Mouse (Mus musculus) c-Kit-negative CD71-positive TER-119-positive erythroid progenitor cells, embryonic 14.5 days (primary cell): ENCODE data around the gene Bax.
"Not testable (repeated sequence)": the region's sequence is repeated elsewhere in the genome, so short reads cannot be mapped to it uniquely, and the experiment has no call there.

Source experiments
- DNase-seq: peaks from one replicate; pipeline ENCODE4 v3.0.0-alpha.2; 2013; ENCODE audit warnings: low read depth, low spot score

Gene Bax

GRCm38 (mm10) chr7:45481374-45481927, 14.8 kb upstream of the Bax start, which contains the start of gene Tulp2:
Tulp2 (plus strand) TSS chr7:45481877.
- peak; percentile 60 for DNase-seq

- DNase-seq: not testable (repeated sequence)
Measured at GRCm38 (mm10) chr7:45480310-45480709, 13.6 kb upstream of the Bax start.

DNA sequence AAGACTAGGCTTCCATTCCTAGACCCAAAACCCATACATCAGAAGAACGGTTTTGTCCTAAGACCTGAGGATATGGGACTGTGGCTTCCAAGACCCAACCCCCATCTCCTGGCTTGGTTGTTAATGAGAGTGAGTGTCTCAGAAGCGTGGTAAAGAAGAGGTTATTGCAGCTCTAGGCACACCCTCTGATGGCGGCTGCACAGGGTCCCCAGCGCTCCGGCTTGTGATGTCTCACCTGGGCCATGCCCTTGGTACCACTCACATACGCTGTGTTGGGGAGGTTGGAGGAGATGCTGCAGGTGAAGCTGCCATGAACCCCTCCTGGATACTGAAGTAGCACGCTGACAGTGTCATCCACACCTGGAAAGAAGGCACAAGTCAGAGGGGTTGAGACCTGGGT, 12.1 kb upstream of the Bax start:
- DNase-seq: no peak

GRCm38 (mm10) chr7:45477003-45477402, 10.3 kb upstream of the Bax start:
- no peak for DNase-seq

DNA sequence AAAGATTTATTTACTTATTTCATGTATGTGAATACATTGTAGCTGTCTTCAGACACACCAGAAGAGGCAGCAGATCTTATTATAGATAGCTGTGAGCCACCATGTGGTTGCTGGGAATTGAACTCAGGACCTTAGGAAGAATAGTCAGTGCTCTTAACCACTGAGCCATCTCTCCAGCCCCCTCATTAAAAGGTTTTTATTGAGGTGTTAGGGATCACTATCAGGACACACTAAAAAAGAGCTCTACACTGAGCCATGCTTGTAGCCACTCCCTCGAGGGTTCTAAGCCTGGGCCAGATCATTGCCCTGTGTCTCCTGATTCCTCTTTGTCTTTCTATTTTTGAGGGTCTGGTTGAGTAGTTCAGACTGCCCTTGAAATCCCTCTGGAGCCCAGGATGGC, 9.8 kb upstream of the Bax start:
- DNase-seq: no peak

- DNase-seq: no peak
Measured at GRCm38 (mm10) chr7:45475291-45475969, 8.7 kb upstream of the Bax start.

GRCm38 (mm10) chr7:45470869-45471268, 4.2 kb upstream of the Bax start:
- peak; percentile 65 for DNase-seq

GRCm38 (mm10) chr7:45467090-45467670, 482 bp upstream of the Bax start:
- no peak for DNase-seq

DNA sequence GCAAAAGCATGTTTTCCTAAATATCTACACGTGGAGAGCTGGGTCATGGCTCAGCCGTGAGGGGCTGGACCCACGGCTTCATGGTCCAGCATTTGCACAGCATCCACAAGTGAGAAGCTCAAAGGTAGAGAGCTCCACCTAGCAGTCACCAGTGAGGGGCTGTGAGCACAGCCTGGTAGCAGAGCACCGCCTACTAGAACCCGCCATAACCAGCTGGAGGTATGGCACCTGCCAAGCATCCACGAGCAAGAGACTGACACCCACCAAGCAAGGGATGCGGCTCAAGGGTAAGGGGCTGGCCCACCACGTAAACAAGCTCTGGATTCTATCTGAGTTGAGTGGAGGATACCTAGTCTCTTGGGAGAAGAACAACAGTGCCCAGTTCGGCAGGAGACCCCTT, 1.1 kb downstream of the Bax start:
- no peak for DNase-seq

- DNase-seq: no peak
Measured at GRCm38 (mm10) chr7:45465112-45465511, 1.6 kb downstream of the Bax start.

- no peak for DNase-seq
Measured at GRCm38 (mm10) chr7:45463987-45464778, 2.5 kb downstream of the Bax start.

DNA sequence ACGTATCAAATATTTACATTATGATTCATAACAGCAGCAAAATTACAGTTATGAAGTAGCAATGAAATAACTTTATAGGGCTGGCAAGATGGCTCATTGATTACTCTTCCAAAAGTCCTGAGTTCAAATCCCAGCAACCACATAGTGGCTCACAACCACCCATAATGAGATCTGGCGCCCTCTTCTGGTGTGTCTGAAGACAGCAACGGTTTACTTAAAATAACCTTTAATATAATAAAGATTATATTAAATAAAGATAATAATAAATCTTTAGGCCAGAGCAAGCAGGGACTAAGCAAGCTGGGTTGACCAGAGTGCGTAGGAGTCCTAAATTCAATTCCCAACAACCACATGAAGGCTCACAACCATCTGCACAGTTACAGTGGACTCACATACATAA, 3.8 kb downstream of the Bax start:
- DNase-seq: not testable (repeated sequence)

DNA sequence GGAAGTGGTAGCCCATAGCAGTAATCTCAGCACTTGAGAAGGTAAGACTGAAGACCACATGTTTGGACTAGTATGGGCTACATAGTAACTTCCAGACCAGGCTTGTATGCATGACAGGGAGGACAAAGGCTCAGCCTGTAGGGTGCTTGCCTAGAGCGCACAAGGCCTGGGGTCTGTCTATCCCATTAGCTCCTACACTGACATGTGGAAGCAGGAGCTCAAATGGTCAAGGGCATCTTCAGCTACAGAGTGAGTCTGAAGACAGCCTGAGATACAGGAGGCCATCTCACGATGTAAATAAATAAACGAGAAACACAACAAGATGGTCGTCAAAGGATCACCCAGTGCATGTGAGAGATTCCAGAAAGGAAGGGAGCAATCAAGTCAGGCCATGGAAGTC, 4.4 kb downstream of the Bax start:
- DNase-seq: no peak

- no peak for DNase-seq
Measured at GRCm38 (mm10) chr7:45461781-45462180, 4.9 kb downstream of the Bax start.

GRCm38 (mm10) chr7:45461326-45461725, 5.4 kb downstream of the Bax start:
- DNase-seq: no peak

GRCm38 (mm10) chr7:45460860-45461314, 5.8 kb downstream of the Bax start:
- DNase-seq: peak; percentile 85

DNA sequence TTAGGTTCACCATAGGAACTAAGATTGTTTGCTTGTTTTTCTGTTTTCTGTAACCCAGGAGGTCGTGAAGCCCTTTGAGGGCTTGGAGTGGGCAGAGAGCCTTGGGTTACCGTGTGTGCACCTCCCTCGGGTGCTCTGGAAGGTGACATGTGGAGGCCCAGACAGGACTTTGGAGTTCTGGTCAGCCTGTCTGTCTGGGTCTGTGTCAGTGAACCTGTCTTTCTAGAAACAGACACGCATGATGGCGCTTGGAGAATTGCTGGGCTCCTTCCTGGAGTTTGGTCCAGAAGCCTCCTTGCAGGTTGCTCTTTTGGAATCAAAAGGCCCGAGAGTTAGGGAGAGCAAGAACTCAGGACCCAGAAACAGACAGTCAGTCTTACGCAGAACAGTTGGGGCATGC, 6.3 kb downstream of the Bax start:
- DNase-seq: no peak

DNA sequence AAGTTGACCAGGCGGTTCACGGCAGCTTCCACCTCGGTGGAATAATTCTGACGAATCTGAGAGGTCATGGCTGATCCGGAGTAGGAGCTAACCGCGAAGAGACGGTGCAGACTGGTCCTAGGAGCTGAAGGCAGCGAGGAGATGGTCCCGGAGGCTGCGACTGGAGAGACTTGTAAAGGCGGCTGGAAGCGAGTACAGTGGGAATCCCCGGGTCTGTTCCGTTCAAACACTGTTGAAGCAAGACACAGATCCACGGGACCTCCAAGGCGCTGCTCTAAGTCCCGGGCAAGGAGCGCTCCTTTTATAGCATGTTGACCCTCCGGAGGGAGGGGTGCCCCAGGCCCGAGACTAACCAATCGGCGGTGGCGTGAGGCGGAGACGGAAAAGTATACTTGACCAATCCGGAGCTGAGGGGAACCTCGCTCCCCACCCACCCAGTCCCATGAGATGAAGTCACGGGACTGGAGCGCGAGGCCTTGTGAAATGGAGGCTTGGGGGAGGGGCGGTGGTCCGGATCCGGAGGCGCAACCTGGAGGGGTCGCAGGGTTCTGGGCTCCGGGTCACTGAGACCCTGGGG, 7.0 kb downstream of the Bax start, which contains the start of gene Ftl1:
Ftl1 (minus strand) TSS at position 321 of the 577 bp plus-strand sequence.
- peak; percentile 94 for DNase-seq

DNA sequence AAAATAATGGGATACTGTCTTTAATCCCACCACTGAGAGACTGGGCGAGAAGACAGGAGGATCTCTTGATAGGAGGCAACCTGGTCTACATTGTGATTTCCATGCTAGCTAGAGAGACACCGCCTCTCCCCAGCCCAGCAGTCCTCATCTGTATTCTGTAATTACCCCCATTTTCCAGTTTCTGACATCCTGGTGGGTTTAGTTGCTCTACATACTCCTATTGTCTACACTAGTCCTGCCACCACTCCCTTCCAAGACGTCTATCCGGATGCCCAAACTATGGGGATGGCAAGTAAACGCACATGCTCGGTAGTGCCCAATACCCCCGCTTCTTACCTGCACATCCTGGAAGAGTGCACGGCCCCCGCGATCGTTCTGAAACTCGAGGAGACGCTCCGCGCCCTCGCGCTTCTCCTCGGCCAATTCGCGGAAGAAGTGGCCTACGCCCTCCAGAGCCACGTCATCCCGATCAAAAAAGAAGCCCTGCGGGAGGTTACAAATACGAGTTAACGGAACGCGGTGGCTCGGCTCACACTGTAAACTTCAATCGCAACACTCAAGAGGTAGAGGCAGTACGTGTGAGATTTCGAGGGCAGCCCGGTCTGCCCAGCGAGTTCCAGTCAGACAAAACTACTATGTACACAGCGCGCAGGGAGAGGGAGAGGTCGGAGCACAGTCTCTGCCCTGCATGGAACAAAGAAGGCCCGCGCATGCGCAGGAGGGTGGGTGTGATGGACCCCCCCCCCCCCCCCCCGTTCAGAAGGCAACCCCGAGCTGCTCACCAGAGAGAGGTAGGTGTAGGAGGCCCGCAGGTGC, 7.7 kb downstream of the Bax start:
- DNase-seq: peak; percentile 58

DNA sequence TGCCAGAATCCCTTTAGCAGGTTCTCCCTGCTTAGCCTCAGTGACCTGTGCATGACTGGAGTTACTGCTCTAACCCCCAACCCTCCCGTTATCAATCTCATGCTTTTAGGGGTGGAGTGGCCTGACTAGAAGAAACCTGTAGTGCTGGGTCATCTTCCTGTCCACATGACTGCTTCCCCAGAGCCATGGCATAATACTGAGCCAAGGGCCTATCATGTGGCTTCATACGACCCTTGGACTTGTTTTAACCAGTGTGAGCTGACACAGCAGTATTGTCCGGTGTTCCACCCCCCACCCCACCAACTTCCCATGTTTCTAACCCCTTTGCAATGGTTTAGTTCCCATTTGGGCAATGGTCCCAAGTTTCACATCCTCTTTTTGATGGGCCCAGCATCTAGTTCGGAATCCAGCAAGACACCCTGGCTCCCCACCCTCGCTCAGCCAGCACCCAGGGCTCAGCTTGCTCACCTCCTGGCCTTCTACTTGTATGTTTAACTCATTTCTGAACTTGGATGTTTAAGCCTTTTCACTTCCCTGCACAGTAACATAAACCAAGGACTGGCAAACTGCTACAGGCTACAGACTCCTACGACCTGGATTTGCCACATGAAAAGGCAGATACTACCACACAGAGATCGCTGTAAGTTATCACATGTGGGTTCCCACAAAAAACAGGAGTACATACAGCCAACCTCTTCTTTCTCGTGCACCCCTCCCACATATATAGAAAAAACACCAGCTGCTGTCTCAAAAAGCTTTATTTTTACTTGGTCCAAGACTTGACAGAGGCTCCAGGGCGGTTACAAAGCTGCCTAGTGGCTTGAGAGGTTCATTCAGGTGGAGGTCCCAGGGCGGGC, 9.3 kb downstream of the Bax start:
- DNase-seq: no peak
